Mouse (Mus musculus) CH12.LX (cell line): Measurements from ENCODE around the gene Ryr3. TPM values are rescaled to one million over a fixed set of nuclear protein-coding genes. Genes with fewer than 3 reads are reported as not detected.

Source experiments
- DNase-seq: peaks from one replicate; pipeline ENCODE4 v3.0.0-alpha.2; 2013; ENCODE audit errors: extremely low read depth
- H3K27ac ChIP-seq: 2 replicates; pipeline ENCODE4 v1.5.1; 2012; ENCODE audit warnings: low read depth, mild to moderate bottlenecking, control low read depth, moderate library complexity; ENCODE audit not compliant: insufficient read depth
- H3K27me3 ChIP-seq: replicated peaks from 2 replicates; pipeline ENCODE3; 2012; ENCODE audit warnings: inconsistent platforms
- H3K36me3 ChIP-seq, 2 experiments: replicated peaks in 1 of 2; 2 replicates each; pipeline versions ENCODE3 to v1.6.1; 2012; ENCODE audit warnings: inconsistent platforms in 1 of 2, low read length in 1 of 2, mild to moderate bottlenecking in 1 of 2, mixed read lengths in 1 of 2, moderate library complexity in 1 of 2; ENCODE audit not compliant: control insufficient read depth in 1 of 2, insufficient read depth in 1 of 2
- H3K4me1 ChIP-seq, 2 experiments: 2 replicates each; pipeline ENCODE4 v1.6.1; 2012; ENCODE audit warnings: inconsistent platforms in 1 of 2, moderate library complexity in 1 of 2; ENCODE audit not compliant: insufficient read depth in 2 of 2, control insufficient read depth in 1 of 2
- H3K4me2 ChIP-seq: 2 replicates; pipeline ENCODE4 v1.6.1; 2012; ENCODE audit warnings: low read depth, mild to moderate bottlenecking, control low read depth; ENCODE audit not compliant: poor library complexity, insufficient read depth, severe bottlenecking
- H3K4me3 ChIP-seq, 3 experiments: fragments of 150-350 bp in 1 of 3; sonication (generic) in 1 of 3; replicated peaks in 1 of 3; 2 replicates each; pipeline versions ENCODE3 to v1.5.1; 2011 to 2012; ENCODE audit warnings: low read depth in 2 of 3, low read length in 2 of 3, mild to moderate bottlenecking in 2 of 3, moderate library complexity in 2 of 3, control low read depth in 1 of 3, improper control_type of control experiment in 1 of 3, inconsistent platforms in 1 of 3, mixed read lengths in 1 of 3; ENCODE audit not compliant: poor library complexity in 1 of 3
- H3K79me2 ChIP-seq: replicated peaks from 2 replicates; pipeline ENCODE4 v1.6.1; 2012; ENCODE audit warnings: mild to moderate bottlenecking, moderate library complexity; ENCODE audit not compliant: control insufficient read depth, poor library complexity, insufficient read depth, severe bottlenecking; ENCODE audit errors: extremely low read depth
- H3K9ac ChIP-seq: 2 replicates; pipeline ENCODE4 v1.6.1; 2012; ENCODE audit warnings: low read depth, mild to moderate bottlenecking, control low read depth, moderate library complexity; ENCODE audit not compliant: insufficient read depth
- H3K9me3 ChIP-seq: replicated peaks from 2 replicates; pipeline ENCODE3; 2012; ENCODE audit warnings: low read length, inconsistent platforms, mixed read lengths
- BHLHE40 ChIP-seq: IDR thresholded peaks from 2 replicates; pipeline ENCODE4 v1.6.1; 2011; ENCODE audit warnings: mild to moderate bottlenecking, low read depth, low read length, improper control_type of control experiment
- E2F4 ChIP-seq: IDR thresholded peaks from 2 replicates; pipeline ENCODE4 v1.6.1; 2011; ENCODE audit warnings: low read depth, low read length, improper control_type of control experiment; ENCODE audit not compliant: insufficient replicate concordance
- ETS1 ChIP-seq: conservative IDR thresholded peaks from 2 replicates; pipeline ENCODE4 v1.6.1; 2012; ENCODE audit warnings: low read depth, mild to moderate bottlenecking, inconsistent platforms, low read length, improper control_type of control experiment, moderate library complexity
- GABPA ChIP-seq: IDR thresholded peaks from 2 replicates; pipeline ENCODE4 v1.6.1; 2012; ENCODE audit warnings: low read depth, low read length, improper control_type of control experiment, inconsistent platforms; ENCODE audit not compliant: insufficient replicate concordance
- IRF4 ChIP-seq: IDR thresholded peaks from 2 replicates; pipeline ENCODE4 v1.6.1; 2014; ENCODE audit warnings: low read depth, mild to moderate bottlenecking, inconsistent platforms, low read length, improper control_type of control experiment
- JUN ChIP-seq: IDR thresholded peaks from 2 replicates; pipeline ENCODE4 v1.6.1; 2011; ENCODE audit warnings: low read depth, mild to moderate bottlenecking, low read length, improper control_type of control experiment, moderate library complexity; ENCODE audit not compliant: insufficient read depth
- MAX ChIP-seq: IDR thresholded peaks from 2 replicates; pipeline ENCODE4 v1.6.1; 2011; ENCODE audit warnings: low read length, improper control_type of control experiment
- MAZ ChIP-seq: IDR thresholded peaks from 2 replicates; pipeline ENCODE4 v1.6.1; 2012; ENCODE audit warnings: low read depth, mild to moderate bottlenecking, inconsistent platforms, low read length, improper control_type of control experiment, moderate library complexity
- MYC ChIP-seq: IDR thresholded peaks from 2 replicates; pipeline ENCODE4 v1.6.1; 2011; ENCODE audit warnings: low read depth, mild to moderate bottlenecking, improper control_type of control experiment, low read length
- NRF1 ChIP-seq: IDR thresholded peaks from 2 replicates; pipeline ENCODE4 v1.6.1; 2014; ENCODE audit warnings: low read depth, mild to moderate bottlenecking, inconsistent platforms, low read length, improper control_type of control experiment, moderate library complexity
- POLR2A ChIP-seq: IDR thresholded peaks from 2 replicates; pipeline ENCODE4 v1.6.1; 2011; ENCODE audit warnings: low read depth, mild to moderate bottlenecking, improper control_type of control experiment, low read length
- RAD21 ChIP-seq: IDR thresholded peaks from 2 replicates; pipeline ENCODE4 v1.6.1; 2011; ENCODE audit warnings: low read depth, mild to moderate bottlenecking, low read length, improper control_type of control experiment, moderate library complexity
- UBTF ChIP-seq: IDR thresholded peaks from 2 replicates; pipeline ENCODE4 v1.6.1; 2012; ENCODE audit warnings: low read depth, mild to moderate bottlenecking, inconsistent platforms, low read length, improper control_type of control experiment, moderate library complexity
- ZNF384 ChIP-seq: IDR thresholded peaks from 2 replicates; pipeline ENCODE4 v1.6.1; 2012; ENCODE audit warnings: low read depth, low read length, improper control_type of control experiment, inconsistent platforms
- dilution Hi-C: fragments of 300-500 bp; cut with MboI; formaldehyde crosslinking; loops from 2 replicates; pipeline ENCODE4 v1.14.3; 2020; ENCODE audit warnings: low sequenced_read_pairs; ENCODE audit not compliant: extremely low pct_unique_long_range_greater_than_20kb, extremely low pct_ligation_motif_present
- in situ Hi-C: fragments of 300-500 bp; cut with MboI; formaldehyde crosslinking; loops from 3 replicates; pipeline ENCODE4 v1.14.3; 2019; ENCODE audit warnings: low sequenced_read_pairs, low pct_ligation_motif_present, low pct_unique_long_range_greater_than_20kb, mixed read lengths
- polyA plus RNA-seq: library from polyadenylated mRNA; unstranded; fragments of >175 nt; gene quantifications from 2 replicates; pipeline ENCODE4 v1.2.1, GENCODE M21; 2012; ENCODE audit warnings: low read depth; ENCODE audit not compliant: insufficient read length
- total RNA-seq, 2 experiments: library from RNA; depleted of rRNA; stranded (reverse); fragments of 300-350 nt in 1 of 2; fragments of >200 nt in 1 of 2; gene quantifications; 2 replicates each; pipeline ENCODE4 v1.2.3; 2012 to 2014

The Ryr3 gene
- total and polyA plus RNA-seq, 3 experiments, result 0.08 to 0.40 (median 0.16) TPM

- TF ChIP-seq RAD21 (no peak), GABPA (no peak), POLR2A (no peak), NRF1 (no peak)
- dilution Hi-C loops, result no loop called here
- no peaks in the 10 kb centered on the region for H3K9me3 ChIP-seq
- H3K79me2 ChIP-seq, result no peaks in the 10 kb centered on the region
- no peaks in the 10 kb centered on the region for H3K4me1 ChIP-seq
- no peaks in the 10 kb centered on the region for H3K27me3 ChIP-seq
- H3K4me3 ChIP-seq, result no peak overlapping the region
- H3K4me2 ChIP-seq, result no peak overlapping the region
- in situ Hi-C loops, result no loop called here
- DNase-seq, result no peak
- no peaks in the 10 kb centered on the region for H3K36me3 ChIP-seq
- H3K27ac ChIP-seq, result no peak overlapping the region
- no peak overlapping the region for H3K9ac ChIP-seq
These were observed 16.5 kb upstream of the Ryr3 start for GRCm38 (mm10) chr2:113233356-113233755.

- TF ChIP-seq BHLHE40 (no peak), IRF4 (no peak), MAZ (no peak), ETS1 (no peak), JUN (no peak), GABPA (no peak), MYC (no peak)
- Histone ChIP-seq H3K4me3 (no peak overlapping the region), H3K36me3 (no peaks in the 10 kb centered on the region), H3K4me1 (no peaks in the 10 kb centered on the region), H3K27me3 (no peaks in the 10 kb centered on the region), H3K9ac (no peak overlapping the region), H3K27ac (no peak overlapping the region), H3K9me3 (no peaks in the 10 kb centered on the region), H3K79me2 (no peaks in the 10 kb centered on the region), H3K4me2 (no peak overlapping the region)
- in situ Hi-C loops (no loop called here), dilution Hi-C loops (no loop called here)
- DNase-seq, result no peak
These were observed 671 bp downstream of the Ryr3 start for GRCm38 (mm10) chr2:113216105-113216745.

GRCm38 (mm10) chr2:113210023-113210422 is 6.9 kb downstream of the Ryr3 start:
- no peaks in the 10 kb centered on the region for H3K9me3 ChIP-seq
- no peak for DNase-seq
- no peak for TF ChIP-seq ZNF384
- TF ChIP-seq E2F4, result no peak
- no peak for TF ChIP-seq POLR2A
- no peak for TF ChIP-seq MAX
- no peak for TF ChIP-seq UBTF
- no peaks in the 10 kb centered on the region for H3K36me3 ChIP-seq
- H3K4me3 ChIP-seq, result no peak overlapping the region
- H3K4me1 ChIP-seq, result no peaks in the 10 kb centered on the region
- dilution Hi-C loops (no loop called here), in situ Hi-C loops (no loop called here)
- no peaks in the 10 kb centered on the region for H3K79me2 ChIP-seq
- no peak overlapping the region for H3K4me2 ChIP-seq
- H3K27ac ChIP-seq, result no peak overlapping the region
- no peak overlapping the region for H3K9ac ChIP-seq
- H3K27me3 ChIP-seq, result no peaks in the 10 kb centered on the region
